Mouse (Mus musculus): ENCODE data around the gene Rasl12. TPM values are rescaled to one million over a fixed set of nuclear protein-coding genes. Genes with fewer than 3 reads are reported as not detected.

Gene Rasl12
- total and polyA plus RNA-seq, 2 experiments from 2014 or later = 4.3 to 9.3 TPM

GRCm38 (mm10) chr9:65462544-65462943 is 64.2 kb downstream of the Rasl12 start:
- Histone ChIP-seq H3K27me3 (ENCODE audit: insufficient read depth, low read length) (no peaks in the 10 kb centered on the region), H3K4me1 (ENCODE audit: insufficient read depth, low read length) (peaks cover 6% of the 10 kb centered on the region), H3K9ac (replicated peaks; ENCODE audit: low read length, poor library complexity, severe bottlenecking) (no peak overlapping the region), H3K4me2 (ENCODE audit: low read depth, low read length, poor library complexity, severe bottlenecking) (no peak overlapping the region), H3K36me3 (ENCODE audit: insufficient read depth, low read length) (peaks cover 13% of the 10 kb centered on the region; the same call in 1 of the 2 replicates), H3K27ac (ENCODE audit: low read depth, low read length) (no peak overlapping the region), H3K4me3 (ENCODE audit: low read depth, low read length) (no peak overlapping the region), H3K9me3 (ENCODE audit: low read length) (no peaks in the 10 kb centered on the region)
- 72% methylated on average over 5 of the region's 5 CpGs for WGBS
- DNase-seq (ENCODE audit: low spot score) = no peak
- no peak for TF ChIP-seq CTCF (IDR thresholded peaks at IDR 0.05)
- no peak for ATAC-seq (ENCODE audit: low FRiP score)

GRCm38 (mm10) chr9:65464161-65464560 is 65.9 kb downstream of the Rasl12 start:
- no peak overlapping the region for H3K9ac ChIP-seq (replicated peaks; ENCODE audit: low read length, poor library complexity, severe bottlenecking)
- DNase-seq (ENCODE audit: low spot score) = no peak
- H3K27me3 ChIP-seq (ENCODE audit: insufficient read depth, low read length) = no peaks in the 10 kb centered on the region

More at GRCm38 (mm10) chr9:65464161-65464560, 65.9 kb downstream of the Rasl12 start:
- WGBS = 93% methylated on average over 6 of the region's 6 CpGs
- Histone ChIP-seq H3K36me3 (ENCODE audit: insufficient read depth, low read length) (peaks cover 14% of the 10 kb centered on the region; the same call in 1 of the 2 replicates), H3K4me2 (ENCODE audit: low read depth, low read length, poor library complexity, severe bottlenecking) (no peak overlapping the region), H3K4me1 (ENCODE audit: insufficient read depth, low read length) (peaks cover 6% of the 10 kb centered on the region), H3K9me3 (ENCODE audit: low read length) (no peaks in the 10 kb centered on the region), H3K4me3 (ENCODE audit: low read depth, low read length) (no peak overlapping the region), H3K27ac (ENCODE audit: low read depth, low read length) (no peak overlapping the region)
- no peak for ATAC-seq (ENCODE audit: low FRiP score)
- no peak for TF ChIP-seq CTCF (IDR thresholded peaks at IDR 0.05)

Other genes with a start within 250 kb of the Rasl12 start
- 7.5 and 8.0 TPM in 2 replicates for gene Parp16, start 203.2 kb upstream of the Rasl12 start, total RNA-seq (2014; rRNA removed)
- gene Parp16, start 203.2 kb upstream of the Rasl12 start, polyA plus RNA-seq (2015; fragmentation: Nextera tagmentation; extraction: Ambion mirVana) = 7.0 and 7.7 TPM in 2 replicates
- gene Cilp, start 133.3 kb upstream of the Rasl12 start, total RNA-seq (2014; rRNA removed) = 0.09 and 0.60 TPM in 2 replicates
- gene Cilp, start 133.3 kb upstream of the Rasl12 start, polyA plus RNA-seq (2015; fragmentation: Nextera tagmentation; extraction: Ambion mirVana) = 0.15 TPM in 2 replicates
- 20.6 and 30.4 TPM in 2 replicates for gene Clpx, start 104.2 kb upstream of the Rasl12 start, total RNA-seq (2014; rRNA removed)
- 36.3 and 40.1 TPM in 2 replicates for gene Clpx, start 104.2 kb upstream of the Rasl12 start, polyA plus RNA-seq (2015; fragmentation: Nextera tagmentation; extraction: Ambion mirVana)
- 16.4 and 23.4 TPM in 2 replicates for gene Pdcd7, start 52.4 kb upstream of the Rasl12 start, total RNA-seq (2014; rRNA removed)
- 7.7 and 11.0 TPM in 2 replicates for gene Pdcd7, start 52.4 kb upstream of the Rasl12 start, polyA plus RNA-seq (2015; fragmentation: Nextera tagmentation; extraction: Ambion mirVana)
- gene Ubap1l, start 37.5 kb upstream of the Rasl12 start, total RNA-seq (2014; rRNA removed) = 7.6 and 10.1 TPM in 2 replicates
- 1.4 and 2.2 TPM in 2 replicates for gene Ubap1l, start 37.5 kb upstream of the Rasl12 start, polyA plus RNA-seq (2015; fragmentation: Nextera tagmentation; extraction: Ambion mirVana)
- gene Kbtbd13, start 6.9 kb upstream of the Rasl12 start, total RNA-seq (2014; rRNA removed) = 1.0 and 2.4 TPM in 2 replicates
- gene Kbtbd13, start 6.9 kb upstream of the Rasl12 start, polyA plus RNA-seq (2015; fragmentation: Nextera tagmentation; extraction: Ambion mirVana) = 0.65 and 0.74 TPM in 2 replicates
- not detected in 2 replicates for gene Slc51b, start 24.4 kb downstream of the Rasl12 start, total RNA-seq (2014; rRNA removed)
- not detected in 2 replicates for gene Slc51b, start 24.4 kb downstream of the Rasl12 start, polyA plus RNA-seq (2015; fragmentation: Nextera tagmentation; extraction: Ambion mirVana)
- 19.7 and 21.0 TPM in 2 replicates for gene Mtfmt, start 37.3 kb downstream of the Rasl12 start, total RNA-seq (2014; rRNA removed)
- gene Mtfmt, start 37.3 kb downstream of the Rasl12 start, polyA plus RNA-seq (2015; fragmentation: Nextera tagmentation; extraction: Ambion mirVana) = 18.5 and 18.9 TPM in 2 replicates
- 79.3 and 80.1 TPM in 2 replicates for gene Spg21, start 62.4 kb downstream of the Rasl12 start, total RNA-seq (2014; rRNA removed)
- 99.4 and 103 TPM in 2 replicates for gene Spg21, start 62.4 kb downstream of the Rasl12 start, polyA plus RNA-seq (2015; fragmentation: Nextera tagmentation; extraction: Ambion mirVana)
- 5.4 and 5.5 TPM in 2 replicates for gene Ankdd1a, start 121.7 kb downstream of the Rasl12 start, total RNA-seq (2014; rRNA removed)
- gene Ankdd1a, start 121.7 kb downstream of the Rasl12 start, polyA plus RNA-seq (2015; fragmentation: Nextera tagmentation; extraction: Ambion mirVana) = 1.4 TPM in 2 replicates
- gene Plekho2, start 181.5 kb downstream of the Rasl12 start, total RNA-seq (2014; rRNA removed) = 7.5 and 9.0 TPM in 2 replicates
- gene Plekho2, start 181.5 kb downstream of the Rasl12 start, polyA plus RNA-seq (2015; fragmentation: Nextera tagmentation; extraction: Ambion mirVana) = 3.1 and 3.8 TPM in 2 replicates
- 0.99 and 2.2 TPM in 2 replicates for gene Pif1, start 188.7 kb downstream of the Rasl12 start, total RNA-seq (2014; rRNA removed)
- 0.33 and 0.77 TPM in 2 replicates for gene Pif1, start 188.7 kb downstream of the Rasl12 start, polyA plus RNA-seq (2015; fragmentation: Nextera tagmentation; extraction: Ambion mirVana)
- 3.1 and 5.8 TPM in 2 replicates for gene Rbpms2, start 231.1 kb downstream of the Rasl12 start, total RNA-seq (2014; rRNA removed)
- 3.4 and 3.7 TPM in 2 replicates for gene Rbpms2, start 231.1 kb downstream of the Rasl12 start, polyA plus RNA-seq (2015; fragmentation: Nextera tagmentation; extraction: Ambion mirVana)